Mouse (Mus musculus) liver, postnatal 0 days (tissue): ENCODE measurements around the gene Mboat2. TPM values are rescaled to one million over a fixed set of nuclear protein-coding genes. Genes with fewer than 3 reads are reported as not detected.
A peak's percentile ranks its signal among the peaks of the same experiment; 100 is the strongest.

Experiments used
- ATAC-seq: fragments of 200-750 bp; cut with Nextera tagmentation; 2 replicates; pipeline ENCODE4 v1.8.0; 2017; ENCODE audit warnings: mild to moderate bottlenecking, moderate library complexity
- DNase-seq: peaks from one replicate; pipeline ENCODE4 v3.0.0-alpha.2; 2016
- H3K27ac ChIP-seq: fragments of 300-500 bp; sonication (generic); 2 replicates; pipeline ENCODE4 v1.5.1; 2014; ENCODE audit warnings: antibody characterized with exemption, moderate library complexity, mild to moderate bottlenecking, low read depth
- H3K27me3 ChIP-seq: fragments of 300-500 bp; sonication (generic); 2 replicates; pipeline ENCODE4 v1.6.1; 2014; ENCODE audit warnings: low read length, control low read depth, mixed read lengths; ENCODE audit not compliant: insufficient read depth
- H3K36me3 ChIP-seq: fragments of 300-500 bp; sonication (generic); replicated peaks from 2 replicates; pipeline ENCODE4 v1.6.1; 2014; ENCODE audit warnings: mild to moderate bottlenecking, control low read depth, low read length, moderate library complexity, mixed read lengths; ENCODE audit not compliant: insufficient read depth
- H3K4me1 ChIP-seq: fragments of 300-500 bp; sonication (generic); 2 replicates; pipeline ENCODE4 v1.6.1; 2014; ENCODE audit warnings: antibody characterized with exemption, mild to moderate bottlenecking, control low read depth; ENCODE audit not compliant: insufficient read depth
- H3K4me2 ChIP-seq: fragments of 300-500 bp; sonication (generic); 2 replicates; pipeline ENCODE4 v1.6.1; 2014; ENCODE audit warnings: low read depth, mild to moderate bottlenecking, low read length, moderate library complexity, mixed read lengths
- H3K4me3 ChIP-seq: fragments of 300-500 bp; sonication (generic); 2 replicates; pipeline ENCODE4 v1.5.1; 2014; ENCODE audit warnings: low read depth, low read length
- H3K9ac ChIP-seq: fragments of 300-500 bp; sonication (generic); replicated peaks from 2 replicates; pipeline ENCODE4 v1.6.1; 2014; ENCODE audit warnings: mild to moderate bottlenecking, moderate library complexity
- H3K9me3 ChIP-seq: fragments of 300-500 bp; sonication (generic); 2 replicates; pipeline ENCODE4 v1.6.1; 2016; ENCODE audit warnings: mild to moderate bottlenecking, control low read depth, low read length, mixed read lengths
- CTCF ChIP-seq: sonication (generic); IDR thresholded peaks from 2 replicates; pipeline ENCODE4 v1.5.1; 2016; ENCODE audit warnings: antibody characterized with exemption, low read depth
- EP300 ChIP-seq: IDR thresholded peaks from 2 replicates; pipeline ENCODE4 v1.6.1; 2016; ENCODE audit warnings: antibody characterized with exemption, low read depth, mild to moderate bottlenecking
- WGBS: fragments of 180-500 bp; shearing (Covaris S2); extraction: QIAGEN DNeasy Blood & Tissue Kit; methylation state at CpG from one replicate; pipeline ENCODE4 v1.1.7; 2014; ENCODE audit not compliant: insufficient replicate concordance; 5-methylcytosine and 5-hydroxymethylcytosine counted together
- polyA plus RNA-seq: library from polyadenylated mRNA; unstranded; fragments of >200 nt; fragmentation: Nextera tagmentation; extraction: Ambion mirVana; gene quantifications from 2 replicates; pipeline ENCODE4 v1.2.1, GENCODE M21; 2015

The Mboat2 gene
- polyA plus RNA-seq, 1 experiment from 2014 or later = 2.0 TPM

DNA sequence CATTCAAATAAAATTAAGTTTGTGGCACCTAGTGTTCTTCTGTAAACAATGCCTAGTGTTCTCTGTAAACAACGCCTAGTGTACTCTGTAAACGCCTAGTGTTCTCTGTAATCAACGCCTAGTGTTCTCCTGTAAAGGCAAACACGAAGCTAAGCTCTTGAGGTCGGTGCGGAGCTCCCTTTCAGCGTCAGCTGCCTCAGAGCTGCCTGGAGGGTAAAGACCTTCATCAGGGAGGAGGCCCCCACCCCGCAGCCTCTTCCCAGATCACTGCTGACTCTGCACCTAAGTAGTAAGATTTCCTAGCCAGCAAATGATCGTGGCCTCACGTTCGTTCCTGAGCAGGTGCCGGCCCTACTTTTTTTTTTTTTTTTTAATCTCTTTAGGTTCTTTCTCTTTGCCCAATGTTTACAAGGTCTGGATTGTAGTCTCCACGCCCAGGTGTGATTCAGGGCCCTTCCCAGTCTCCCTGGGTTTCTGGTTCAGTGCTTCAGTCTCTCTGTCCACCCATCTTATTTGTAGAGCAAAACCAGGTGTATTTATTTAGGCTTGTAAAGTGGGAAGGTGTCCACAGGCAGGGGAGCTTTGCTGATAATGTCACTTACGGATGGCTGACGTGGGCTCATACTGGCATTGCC lies 181.2 kb downstream of the Mboat2 start:
- peaks cover 4% of the 10 kb centered on the region; the same call in 1 of the 2 replicates for H3K4me1 ChIP-seq
- no peak for TF ChIP-seq EP300
- TF ChIP-seq CTCF = no peak
- no peak for DNase-seq
- H3K36me3 ChIP-seq = peaks cover 73% of the 10 kb centered on the region
- 77% methylated on average over 15 of the region's 15 CpGs for WGBS
- H3K27ac ChIP-seq = no peak overlapping the region
- H3K4me3 ChIP-seq = no peak overlapping the region
- H3K4me2 ChIP-seq = no peak overlapping the region
- ATAC-seq = no peak
- H3K9ac ChIP-seq = no peak overlapping the region
- H3K27me3 ChIP-seq = no peaks in the 10 kb centered on the region
- no peaks in the 10 kb centered on the region for H3K9me3 ChIP-seq

DNA sequence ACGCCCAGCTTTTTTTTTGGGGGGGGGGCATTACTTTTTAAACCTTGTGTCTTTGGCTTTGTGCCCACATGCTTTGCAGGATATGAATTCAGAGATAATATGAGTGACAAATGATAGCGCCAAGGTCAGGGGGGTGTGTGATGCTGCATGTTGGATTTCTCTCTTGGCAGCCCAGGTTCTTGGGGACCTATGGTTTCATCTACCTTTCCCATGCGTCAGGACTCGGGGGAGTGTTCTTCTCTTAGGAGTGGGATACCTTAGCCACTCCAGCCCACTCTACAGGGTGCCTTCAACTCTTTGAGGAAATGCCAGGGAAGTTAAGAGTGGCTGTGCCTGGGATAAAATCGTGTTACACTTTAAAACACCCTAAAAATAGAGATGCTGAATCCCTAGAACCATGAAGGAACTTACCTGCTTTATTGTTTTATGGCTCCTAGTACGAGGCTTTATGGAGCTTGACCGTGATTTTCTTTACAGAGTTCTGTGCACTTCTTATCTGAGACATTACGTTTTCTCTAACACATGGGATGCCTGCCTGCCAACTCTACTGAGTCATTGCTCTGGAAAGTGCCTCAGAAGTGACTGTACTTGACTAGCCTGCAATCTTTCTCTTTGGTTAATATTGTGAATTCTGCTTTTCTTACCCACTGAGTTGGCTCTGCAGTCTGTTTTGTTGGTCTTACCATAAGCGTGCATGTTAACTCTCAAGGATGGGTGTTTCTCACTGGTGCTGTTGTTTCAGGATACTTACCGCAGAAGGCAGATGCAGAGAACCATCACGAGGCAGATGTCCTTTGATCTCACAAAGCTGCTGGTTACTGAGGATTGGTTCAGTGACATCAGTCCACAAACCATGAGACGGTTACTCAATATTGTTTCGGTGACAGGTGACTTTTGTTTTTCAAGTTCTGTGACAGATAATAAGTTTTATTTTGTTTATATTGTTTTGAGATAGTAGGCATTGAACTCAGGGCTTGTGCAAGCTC lies 182.2 kb downstream of the Mboat2 start:
- Histone ChIP-seq H3K4me3 (no peak overlapping the region), H3K27ac (no peak overlapping the region), H3K27me3 (no peaks in the 10 kb centered on the region), H3K36me3 (peaks cover 74% of the 10 kb centered on the region), H3K9me3 (no peaks in the 10 kb centered on the region), H3K9ac (no peak overlapping the region), H3K4me1 (peaks cover 4% of the 10 kb centered on the region; the same call in 1 of the 2 replicates), H3K4me2 (no peak overlapping the region)
- DNase-seq (no peak), ATAC-seq (0 out of 2 replicates have a peak, but pooled peaks have one; percentile 36)
- 76% methylated on average over 13 of the region's 13 CpGs for WGBS
- TF ChIP-seq EP300 = no peak
- no peak for TF ChIP-seq CTCF

Other genes with a start within 250 kb of the Mboat2 start
- 4.0 and 5.3 TPM in 2 replicates for gene Klf11, start 179.6 kb upstream of the Mboat2 start, polyA plus RNA-seq
- gene Cys1, start 149.1 kb upstream of the Mboat2 start, polyA plus RNA-seq = 0.31 and 0.50 TPM in 2 replicates
- 235 and 276 TPM in 2 replicates for gene Rrm2, start 122.6 kb upstream of the Mboat2 start, polyA plus RNA-seq
- gene Kidins220, start 144.0 kb downstream of the Mboat2 start, polyA plus RNA-seq = 3.7 and 4.4 TPM in 2 replicates